Mouse (Mus musculus) left cerebral cortex, adult 18-20 months (tissue): ENCODE results near the gene Shank2. TPM values are rescaled to one million over a fixed set of nuclear protein-coding genes. Genes with fewer than 3 reads are reported as not detected.
A peak's percentile ranks its signal among the peaks of the same experiment; 100 is the strongest.

Experiments
- DNase-seq, 2 experiments: peaks; one replicate each; pipeline ENCODE4 v3.0.0; 2021 to 2022; ENCODE audit warnings: low spot score in 2 of 2, mixed read lengths in 1 of 2
- microRNA-seq, 2 experiments: library from miRNA; unstranded; fragments of <30 nt; microRNA quantifications; one replicate each; pipeline ENCODE4 v1.2.0; 2021
- total RNA-seq, 2 experiments: library from RNA; stranded (reverse); gene quantifications; 2 replicates each; pipeline ENCODE4 v1.2.3; 2021

Shank2 gene
- total RNA-seq, 2 experiments from 2014 or later, result 124 to 128 TPM

- no peak for DNase-seq
Measured at GRCm38 (mm10) chr7:144461246-144461902, 459.6 kb downstream of the Shank2 start.

DNA sequence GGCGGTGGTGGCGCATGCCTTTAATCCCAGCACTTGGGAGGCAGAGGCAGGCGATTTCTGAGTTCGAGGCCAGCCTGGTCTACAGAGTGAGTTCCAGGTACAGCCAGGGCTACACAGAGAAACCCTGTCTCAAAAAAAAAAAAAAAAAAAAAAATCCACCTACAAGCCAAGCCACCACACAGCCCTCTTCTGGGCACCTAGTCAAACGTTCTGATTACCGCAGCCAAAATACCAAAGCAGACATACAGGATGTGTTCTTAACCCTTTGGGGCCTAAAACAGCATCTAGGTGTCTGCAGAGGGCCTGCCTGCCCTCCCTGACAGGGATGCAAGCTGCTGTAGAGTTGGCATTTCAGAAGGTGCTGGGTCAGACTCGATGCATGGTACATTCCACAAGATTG, 460.8 kb downstream of the Shank2 start:
- DNase-seq, result no peak

GRCm38 (mm10) chr7:144468741-144469140, 467.0 kb downstream of the Shank2 start:
- no peak for DNase-seq

GRCm38 (mm10) chr7:144469181-144469641, 467.5 kb downstream of the Shank2 start:
- no peak for DNase-seq

DNA sequence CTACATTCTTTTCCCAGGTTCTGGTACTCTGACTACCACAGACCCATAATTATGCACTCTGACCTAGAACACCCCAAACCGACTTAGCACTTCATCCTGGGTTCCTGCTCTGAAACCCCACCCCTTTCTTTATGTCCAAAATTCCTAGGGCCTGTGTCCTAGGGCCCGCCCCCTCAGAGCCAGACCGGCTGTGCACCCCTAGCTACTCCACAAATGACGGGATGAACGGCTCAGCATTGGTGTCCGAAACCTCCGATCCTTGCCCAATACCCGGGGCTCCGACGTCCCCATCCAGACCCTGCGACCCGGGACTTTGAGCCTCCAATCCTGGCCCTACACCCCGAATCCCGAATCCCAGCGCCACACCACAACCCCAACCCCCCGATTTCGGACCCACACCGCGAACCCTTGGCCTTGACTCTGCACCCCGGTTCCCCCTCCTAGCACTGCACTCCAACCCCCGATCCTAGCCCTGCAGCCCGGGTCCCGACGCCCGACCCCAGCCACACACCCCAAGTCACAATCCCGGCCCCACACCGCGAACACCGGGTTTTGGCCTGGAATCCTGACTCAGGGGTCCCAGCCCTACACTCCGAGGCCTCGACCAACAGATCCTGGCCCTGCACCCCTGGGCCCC, 468.3 kb downstream of the Shank2 start:
- DNase-seq, result no peak

DNA sequence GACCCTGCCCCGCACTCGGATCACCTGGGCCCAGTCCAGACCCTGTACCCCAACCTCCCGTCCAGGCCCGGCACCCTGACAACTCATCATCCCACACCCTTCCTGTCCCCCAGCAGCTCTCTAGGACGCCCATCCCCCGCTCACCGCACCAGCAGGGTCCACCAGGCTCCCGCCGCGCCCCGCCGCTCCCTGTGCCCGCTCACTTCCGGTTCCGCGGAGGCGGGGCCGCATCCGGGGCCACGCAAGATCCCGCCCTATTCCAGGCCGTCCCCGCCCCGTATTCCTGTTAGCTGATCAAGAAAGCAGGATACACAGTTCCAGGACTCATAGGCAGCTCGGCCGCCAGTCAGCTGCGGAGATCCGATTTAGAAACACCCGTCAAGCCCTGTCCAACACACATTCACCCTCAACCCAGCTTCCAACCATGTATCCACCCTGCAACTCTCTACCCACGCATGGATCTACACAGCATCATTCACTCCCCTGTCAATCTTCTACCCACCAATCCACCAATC, 468.9 kb downstream of the Shank2 start, which contains the start of gene Cttn:
TSS of gene Cttn (minus strand) at position 465 of the 515 bp plus-strand sequence.
- DNase-seq, result peak; percentile 86 to 89

DNA sequence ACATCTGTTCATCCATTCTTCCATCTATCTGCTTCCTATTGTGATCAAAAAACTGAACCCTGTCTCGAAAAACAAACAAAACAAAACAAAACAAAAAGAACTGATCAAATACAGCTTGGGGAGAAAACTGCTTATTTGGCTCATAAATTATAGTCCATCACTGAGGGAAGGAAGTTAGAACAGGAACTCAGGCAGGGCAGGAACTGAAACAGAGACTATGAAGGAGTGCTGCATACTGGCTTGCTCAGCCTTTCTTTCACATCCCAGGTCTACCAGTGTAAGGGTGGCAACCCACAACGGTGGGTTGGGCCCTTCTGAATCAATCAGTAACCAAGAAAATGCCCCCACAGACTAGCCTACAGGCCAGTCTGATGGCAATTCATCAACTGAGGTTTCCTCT, 469.4 kb downstream of the Shank2 start:
- DNase-seq, result no peak

DNA sequence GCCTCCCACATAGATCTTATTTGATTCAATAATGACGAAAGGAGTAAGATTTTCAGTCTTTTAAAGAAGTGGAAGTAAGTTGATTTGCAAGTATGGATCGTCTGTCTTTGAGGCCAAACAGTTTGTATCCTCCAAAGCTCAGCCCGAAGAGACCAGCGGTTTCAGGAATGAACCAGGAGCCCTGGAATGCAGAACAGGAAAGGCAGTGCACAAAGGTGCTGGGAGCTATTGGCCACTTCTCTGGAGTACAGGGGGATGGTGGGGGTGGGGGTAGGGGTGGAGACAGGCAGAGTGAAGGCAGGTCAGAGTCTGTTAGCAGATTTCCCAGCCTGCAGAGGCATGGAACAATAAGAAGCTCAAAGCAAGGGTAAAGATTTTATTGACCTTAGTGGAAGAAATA, 471.8 kb downstream of the Shank2 start:
- no peak for DNase-seq

Small RNAs within 50 kb of the gene (microRNA-seq; reads per million reads assigned to microRNA genes)
- 0.99 to 1.1 reads per million in 2 experiments for gene Mir3105

Other genes starting within 250 kb of the Shank2 start
- gene Osbpl5, start 244.9 kb upstream of the Shank2 start, total RNA-seq, result 10 to 100 TPM; 34.1 to 36.6 TPM
- gene Mrgprg, start 234.9 kb upstream of the Shank2 start, total RNA-seq, result not detected
- gene Mrgpre, start 217.4 kb upstream of the Shank2 start, total RNA-seq, result 1 to 10 TPM; 6.4 to 7.2 TPM
- gene Nadsyn1, start 179.1 kb upstream of the Shank2 start, total RNA-seq, result 1 to 10 TPM; 4.7 to 9.0 TPM
- 10 to 100 TPM; 34.4 to 36.7 TPM for gene Dhcr7, start 178.8 kb upstream of the Shank2 start, total RNA-seq
- not detected for gene Gm498, start 135.1 kb upstream of the Shank2 start, total RNA-seq